Mouse (Mus musculus): Measurements from ENCODE around the gene Ech1. TPM values are rescaled to one million over a fixed set of nuclear protein-coding genes. Genes with fewer than 3 reads are reported as not detected.
A peak's percentile ranks its signal among the peaks of the same experiment; 100 is the strongest.

The Ech1 gene
- polyA plus RNA-seq (2015; fragmentation: Nextera tagmentation; extraction: Ambion mirVana), result 426 and 435 TPM in 2 replicates

- H3K9me3 ChIP-seq (ENCODE audit: control insufficient read depth, low read length), result no peaks in the 10 kb centered on the region
- DNase-seq (ENCODE audit: low spot score), result peak; percentile 94
- TF ChIP-seq EP300 (optimal IDR thresholded peaks at IDR 0.05) (peak; percentile 73), CTCF (IDR thresholded peaks at IDR 0.05; ENCODE audit: low read depth) (no peak)
Observed at GRCm38 (mm10) chr7:28824941-28825685, at the start of gene Ech1. TSS of gene Ech1 (plus strand) at chr7:28825217.

GRCm38 (mm10) chr7:28778825-28779224 lies 46.2 kb upstream of the Ech1 start:
- 79% methylated on average over 9 of the region's 9 CpGs for WGBS
- no peak for DNase-seq (ENCODE audit: low spot score)
- ATAC-seq (ENCODE audit: low FRiP score, low TSS enrichment), result no peak
- H3K9ac ChIP-seq (ENCODE audit: low read length), result no peak overlapping the region
- H3K4me3 ChIP-seq (ENCODE audit: low read depth, low read length), result no peak overlapping the region
- H3K9me3 ChIP-seq (ENCODE audit: control insufficient read depth, low read length), result no peaks in the 10 kb centered on the region
- H3K27me3 ChIP-seq (ENCODE audit: control insufficient read depth, insufficient read depth, low read length), result no peaks in the 10 kb centered on the region
- H3K27ac ChIP-seq (replicated peaks), result no peak overlapping the region
- TF ChIP-seq EP300 (optimal IDR thresholded peaks at IDR 0.05) (no peak), CTCF (IDR thresholded peaks at IDR 0.05; ENCODE audit: low read depth) (no peak)
- H3K4me1 ChIP-seq (replicated peaks; ENCODE audit: control insufficient read depth, insufficient read depth), result 0 out of 2 replicates have a peak, but pooled peaks cover 3% of the 10 kb centered on the region
- peaks cover 12% of the 10 kb centered on the region for H3K36me3 ChIP-seq (ENCODE audit: control insufficient read depth, insufficient read depth, low read length)
- H3K4me2 ChIP-seq (replicated peaks; ENCODE audit: low read depth), result no peak overlapping the region

More at GRCm38 (mm10) chr7:28824941-28825685, at the start of gene Ech1:
- 1% methylated on average over 33 of the region's 33 CpGs for WGBS
- ATAC-seq (ENCODE audit: low FRiP score, low TSS enrichment), result peak; percentile 79
- H3K27me3 ChIP-seq (ENCODE audit: control insufficient read depth, insufficient read depth, low read length), result no peaks in the 10 kb centered on the region
- H3K4me3 ChIP-seq (ENCODE audit: low read depth, low read length), result peak within 1 kb of the TSS; percentile 50
- H3K4me2 ChIP-seq (replicated peaks; ENCODE audit: low read depth), result peak within 1 kb of the TSS; percentile 54
- H3K27ac ChIP-seq (replicated peaks), result peak within 1 kb of the TSS; percentile 96
- H3K36me3 ChIP-seq (ENCODE audit: control insufficient read depth, insufficient read depth, low read length), result peaks cover 29% of the 10 kb centered on the region
- H3K9ac ChIP-seq (ENCODE audit: low read length), result peak within 1 kb of the TSS; percentile 76
- no peaks in the 10 kb centered on the region for H3K4me1 ChIP-seq (replicated peaks; ENCODE audit: control insufficient read depth, insufficient read depth)

GRCm38 (mm10) chr7:28780067-28780658 lies 44.9 kb upstream of the Ech1 start:
- DNase-seq (ENCODE audit: low spot score) (peak; percentile 85), ATAC-seq (ENCODE audit: low FRiP score, low TSS enrichment) (peak; percentile 82)
- 26% methylated on average over 6 of the region's 6 CpGs for WGBS
- H3K9me3 ChIP-seq (ENCODE audit: control insufficient read depth, low read length), result no peaks in the 10 kb centered on the region
- peak overlapping the region; percentile 42 for H3K27ac ChIP-seq (replicated peaks)
- TF ChIP-seq CTCF (IDR thresholded peaks at IDR 0.05; ENCODE audit: low read depth) (peak; percentile 86), EP300 (optimal IDR thresholded peaks at IDR 0.05) (no peak)
- H3K4me2 ChIP-seq (replicated peaks; ENCODE audit: low read depth), result no peak overlapping the region
- peaks cover 12% of the 10 kb centered on the region for H3K36me3 ChIP-seq (ENCODE audit: control insufficient read depth, insufficient read depth, low read length)
- H3K4me1 ChIP-seq (replicated peaks; ENCODE audit: control insufficient read depth, insufficient read depth), result 0 out of 2 replicates have a peak, but pooled peaks cover 3% of the 10 kb centered on the region
- H3K27me3 ChIP-seq (ENCODE audit: control insufficient read depth, insufficient read depth, low read length), result no peaks in the 10 kb centered on the region
- H3K9ac ChIP-seq (ENCODE audit: low read length), result no peak overlapping the region
- H3K4me3 ChIP-seq (ENCODE audit: low read depth, low read length), result no peak overlapping the region

- H3K4me1 ChIP-seq (replicated peaks; ENCODE audit: control insufficient read depth, insufficient read depth), result 0 out of 2 replicates have a peak, but pooled peaks cover 3% of the 10 kb centered on the region
- DNase-seq (ENCODE audit: low spot score) (no peak), ATAC-seq (ENCODE audit: low FRiP score, low TSS enrichment) (no peak)
- peak overlapping the region; percentile 42; the same call in 1 of the 2 replicates for H3K27ac ChIP-seq (replicated peaks)
- no peak overlapping the region for H3K9ac ChIP-seq (ENCODE audit: low read length)
- H3K9me3 ChIP-seq (ENCODE audit: control insufficient read depth, low read length), result no peaks in the 10 kb centered on the region
- H3K4me2 ChIP-seq (replicated peaks; ENCODE audit: low read depth), result no peak overlapping the region
- no peak overlapping the region for H3K4me3 ChIP-seq (ENCODE audit: low read depth, low read length)
- no peaks in the 10 kb centered on the region for H3K27me3 ChIP-seq (ENCODE audit: control insufficient read depth, insufficient read depth, low read length)
- peaks cover 15% of the 10 kb centered on the region for H3K36me3 ChIP-seq (ENCODE audit: control insufficient read depth, insufficient read depth, low read length)
- TF ChIP-seq CTCF (IDR thresholded peaks at IDR 0.05; ENCODE audit: low read depth), result no peak
- no peak for TF ChIP-seq EP300 (optimal IDR thresholded peaks at IDR 0.05)
- WGBS, result 62% methylated on average over 7 of the region's 7 CpGs
Observed at GRCm38 (mm10) chr7:28780857-28781256, 44.2 kb upstream of the Ech1 start.

- DNase-seq (ENCODE audit: low spot score) (no peak), ATAC-seq (ENCODE audit: low FRiP score, low TSS enrichment) (no peak)
- TF ChIP-seq CTCF (IDR thresholded peaks at IDR 0.05; ENCODE audit: low read depth), result no peak
- TF ChIP-seq EP300 (optimal IDR thresholded peaks at IDR 0.05), result no peak
- Histone ChIP-seq H3K4me3 (ENCODE audit: low read depth, low read length) (no peak overlapping the region), H3K9ac (ENCODE audit: low read length) (no peak overlapping the region), H3K9me3 (ENCODE audit: control insufficient read depth, low read length) (no peaks in the 10 kb centered on the region), H3K4me1 (replicated peaks; ENCODE audit: control insufficient read depth, insufficient read depth) (0 out of 2 replicates have a peak, but pooled peaks cover 3% of the 10 kb centered on the region), H3K27ac (replicated peaks) (peak overlapping the region; percentile 3), H3K27me3 (ENCODE audit: control insufficient read depth, insufficient read depth, low read length) (no peaks in the 10 kb centered on the region), H3K36me3 (ENCODE audit: control insufficient read depth, insufficient read depth, low read length) (peaks cover 15% of the 10 kb centered on the region), H3K4me2 (replicated peaks; ENCODE audit: low read depth) (no peak overlapping the region)
- WGBS, result 71% methylated on average over 8 of the region's 8 CpGs
Observed at GRCm38 (mm10) chr7:28781261-28781663, 43.8 kb upstream of the Ech1 start.
